Mouse (Mus musculus): ENCODE measurements around the gene Pde1c. TPM values are rescaled to one million over a fixed set of nuclear protein-coding genes. Genes with fewer than 3 reads are reported as not detected.

Pde1c gene
- polyA plus RNA-seq, 1 experiment from 2014 or later: 0.26 TPM

GRCm38 (mm10) chr6:56176485-56176884 is 392.4 kb downstream of the Pde1c start:
- no peak overlapping the region for H3K4me3 ChIP-seq (ENCODE audit: low read depth, low read length)
- no peaks in the 10 kb centered on the region for H3K4me1 ChIP-seq (ENCODE audit: insufficient read depth, low read depth, low read length)
- no peak overlapping the region for H3K4me2 ChIP-seq (replicated peaks; ENCODE audit: low read depth, low read length)
- no peaks in the 10 kb centered on the region for H3K36me3 ChIP-seq (ENCODE audit: insufficient read depth, low read length)
- DNase-seq (ENCODE audit: low spot score): no peak
- ATAC-seq: no peak
- no peaks in the 10 kb centered on the region for H3K27me3 ChIP-seq (replicated peaks; ENCODE audit: insufficient read depth, low read length)
- TF ChIP-seq CTCF (IDR thresholded peaks at IDR 0.05): no peak
- TF ChIP-seq EP300 (IDR thresholded peaks at IDR 0.05): no peak
- H3K9me3 ChIP-seq (ENCODE audit: low read length): no peaks in the 10 kb centered on the region
- H3K27ac ChIP-seq (ENCODE audit: low read length): no peak overlapping the region
- 88% methylated on average over 2 of the region's 2 CpGs for WGBS
- H3K9ac ChIP-seq (replicated peaks; ENCODE audit: low read depth): no peak overlapping the region

GRCm38 (mm10) chr6:56172172-56172571 is 396.7 kb downstream of the Pde1c start:
- Histone ChIP-seq H3K4me1 (ENCODE audit: insufficient read depth, low read depth, low read length) (no peaks in the 10 kb centered on the region), H3K9me3 (ENCODE audit: low read length) (no peaks in the 10 kb centered on the region), H3K27me3 (replicated peaks; ENCODE audit: insufficient read depth, low read length) (no peaks in the 10 kb centered on the region), H3K4me3 (ENCODE audit: low read depth, low read length) (no peak overlapping the region), H3K27ac (ENCODE audit: low read length) (no peak overlapping the region), H3K4me2 (replicated peaks; ENCODE audit: low read depth, low read length) (no peak overlapping the region), H3K9ac (replicated peaks; ENCODE audit: low read depth) (no peak overlapping the region), H3K36me3 (ENCODE audit: insufficient read depth, low read length) (no peaks in the 10 kb centered on the region)
- WGBS: 73% methylated on average over 2 of the region's 2 CpGs
- TF ChIP-seq CTCF (IDR thresholded peaks at IDR 0.05) (no peak), EP300 (IDR thresholded peaks at IDR 0.05) (no peak)
- ATAC-seq: no peak
- DNase-seq (ENCODE audit: low spot score): no peak

- H3K4me1 ChIP-seq (ENCODE audit: insufficient read depth, low read depth, low read length): no peaks in the 10 kb centered on the region
- WGBS: 47% methylated on average over 2 of the region's 2 CpGs
- no peak overlapping the region for H3K4me3 ChIP-seq (ENCODE audit: low read depth, low read length)
- ATAC-seq (no peak), DNase-seq (ENCODE audit: low spot score) (no peak)
- no peaks in the 10 kb centered on the region for H3K36me3 ChIP-seq (ENCODE audit: insufficient read depth, low read length)
- H3K9me3 ChIP-seq (ENCODE audit: low read length): no peaks in the 10 kb centered on the region
- no peaks in the 10 kb centered on the region for H3K27me3 ChIP-seq (replicated peaks; ENCODE audit: insufficient read depth, low read length)
- TF ChIP-seq CTCF (IDR thresholded peaks at IDR 0.05) (no peak), EP300 (IDR thresholded peaks at IDR 0.05) (no peak)
- no peak overlapping the region for H3K27ac ChIP-seq (ENCODE audit: low read length)
- H3K4me2 ChIP-seq (replicated peaks; ENCODE audit: low read depth, low read length): no peak overlapping the region
- no peak overlapping the region for H3K9ac ChIP-seq (replicated peaks; ENCODE audit: low read depth)
Measured at GRCm38 (mm10) chr6:56168736-56169135, 400.2 kb downstream of the Pde1c start.

- H3K36me3 ChIP-seq (ENCODE audit: insufficient read depth, low read length): no peaks in the 10 kb centered on the region
- DNase-seq (ENCODE audit: low spot score): no peak
- no peaks in the 10 kb centered on the region for H3K4me1 ChIP-seq (ENCODE audit: insufficient read depth, low read depth, low read length)
- H3K27ac ChIP-seq (ENCODE audit: low read length): no peak overlapping the region
- no peak for ATAC-seq
- H3K4me2 ChIP-seq (replicated peaks; ENCODE audit: low read depth, low read length): no peak overlapping the region
- H3K27me3 ChIP-seq (replicated peaks; ENCODE audit: insufficient read depth, low read length): no peaks in the 10 kb centered on the region
- WGBS: 59% methylated on average over 1 of the region's 1 CpGs
- H3K9ac ChIP-seq (replicated peaks; ENCODE audit: low read depth): no peak overlapping the region
- no peaks in the 10 kb centered on the region for H3K9me3 ChIP-seq (ENCODE audit: low read length)
- no peak for TF ChIP-seq EP300 (IDR thresholded peaks at IDR 0.05)
- TF ChIP-seq CTCF (IDR thresholded peaks at IDR 0.05): no peak
- H3K4me3 ChIP-seq (ENCODE audit: low read depth, low read length): no peak overlapping the region
Measured at GRCm38 (mm10) chr6:56158217-56158616, 410.7 kb downstream of the Pde1c start.

GRCm38 (mm10) chr6:56156836-56157235 is 412.1 kb downstream of the Pde1c start:
- Histone ChIP-seq H3K4me2 (replicated peaks; ENCODE audit: low read depth, low read length) (no peak overlapping the region), H3K9ac (replicated peaks; ENCODE audit: low read depth) (no peak overlapping the region), H3K9me3 (ENCODE audit: low read length) (no peaks in the 10 kb centered on the region), H3K36me3 (ENCODE audit: insufficient read depth, low read length) (no peaks in the 10 kb centered on the region), H3K4me1 (ENCODE audit: insufficient read depth, low read depth, low read length) (no peaks in the 10 kb centered on the region), H3K27me3 (replicated peaks; ENCODE audit: insufficient read depth, low read length) (no peaks in the 10 kb centered on the region), H3K27ac (ENCODE audit: low read length) (no peak overlapping the region), H3K4me3 (ENCODE audit: low read depth, low read length) (no peak overlapping the region)
- ATAC-seq: no peak
- TF ChIP-seq CTCF (IDR thresholded peaks at IDR 0.05) (no peak), EP300 (IDR thresholded peaks at IDR 0.05) (no peak)
- no peak for DNase-seq (ENCODE audit: low spot score)
- WGBS: 75% methylated on average over 3 of the region's 3 CpGs

GRCm38 (mm10) chr6:56130493-56131159 is 438.3 kb downstream of the Pde1c start:
- Histone ChIP-seq H3K4me2 (replicated peaks; ENCODE audit: low read depth, low read length) (no peak overlapping the region), H3K36me3 (ENCODE audit: insufficient read depth, low read length) (no peaks in the 10 kb centered on the region), H3K9ac (replicated peaks; ENCODE audit: low read depth) (no peak overlapping the region), H3K9me3 (ENCODE audit: low read length) (no peaks in the 10 kb centered on the region), H3K4me1 (ENCODE audit: insufficient read depth, low read depth, low read length) (no peaks in the 10 kb centered on the region), H3K4me3 (ENCODE audit: low read depth, low read length) (no peak overlapping the region), H3K27ac (ENCODE audit: low read length) (no peak overlapping the region), H3K27me3 (replicated peaks; ENCODE audit: insufficient read depth, low read length) (no peaks in the 10 kb centered on the region)
- TF ChIP-seq EP300 (IDR thresholded peaks at IDR 0.05) (no peak), CTCF (IDR thresholded peaks at IDR 0.05) (no peak)
- 61% methylated on average over 3 of the region's 3 CpGs for WGBS
- no peak for ATAC-seq
- no peak for DNase-seq (ENCODE audit: low spot score)

All from lung, postnatal 0 days (tissue).